Mouse (Mus musculus): ENCODE results near the gene Foxl2.

GRCm38 (mm10) chr9:98976081-98976480, 21.0 kb downstream of the Foxl2 start:
- no peak for TF ChIP-seq CTCF (IDR thresholded peaks at IDR 0.05; ENCODE audit: borderline replicate concordance, insufficient read depth, low read length)
- TF ChIP-seq POLR2A (IDR thresholded peaks at IDR 0.05; ENCODE audit: low read depth, low read length), result no peak
